Mouse (Mus musculus): ENCODE measurements at regions not wholly inside any gene's neighbourhood (a gene's known extent, or its start where the extent isn't known, plus 50 kb on each side); places are given as distances from the start of the nearest gene placed in this dataset.
"Not testable (repeated sequence)": the region's sequence is repeated elsewhere in the genome, so short reads cannot be mapped to it uniquely, and the experiment has no call there.

DNA sequence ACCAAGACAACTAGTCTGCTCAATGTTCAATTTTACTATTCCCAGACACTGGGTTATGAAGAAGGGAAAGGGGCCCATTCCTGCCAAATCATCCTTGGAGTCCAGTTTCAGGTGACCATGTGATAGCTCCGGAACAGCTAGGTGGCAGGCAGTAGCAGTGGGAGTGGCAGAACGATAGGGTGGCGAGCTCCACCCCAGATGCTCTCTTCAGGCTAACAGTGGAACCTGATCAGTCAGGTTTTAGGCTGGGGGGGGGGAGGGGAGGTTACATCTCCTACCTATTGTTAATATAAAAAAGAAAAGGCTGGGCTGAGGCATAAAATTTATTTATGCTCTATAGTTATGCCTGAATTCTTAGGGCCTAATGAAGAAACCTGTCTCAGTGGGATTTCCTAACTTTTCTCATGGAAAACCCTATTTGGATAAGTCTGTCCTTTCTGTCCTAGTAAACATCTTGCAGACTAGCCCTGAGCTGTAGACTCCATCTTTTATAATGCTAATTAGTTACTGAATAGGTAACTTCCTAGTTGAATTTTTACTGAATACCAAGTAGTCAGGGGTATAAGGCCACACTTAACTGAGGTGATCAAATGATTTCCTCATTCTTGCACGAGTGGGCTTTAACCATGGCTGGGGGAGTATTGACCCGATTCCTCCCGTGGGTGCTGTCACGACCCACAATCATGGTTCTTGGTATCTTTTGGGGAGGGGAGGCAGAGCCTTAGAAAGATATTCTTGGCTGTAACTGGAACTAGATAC, 223.2 kb upstream of the Ell2 start:
- DNase-seq (ENCODE audit: low spot score) = not testable (repeated sequence)

DNA sequence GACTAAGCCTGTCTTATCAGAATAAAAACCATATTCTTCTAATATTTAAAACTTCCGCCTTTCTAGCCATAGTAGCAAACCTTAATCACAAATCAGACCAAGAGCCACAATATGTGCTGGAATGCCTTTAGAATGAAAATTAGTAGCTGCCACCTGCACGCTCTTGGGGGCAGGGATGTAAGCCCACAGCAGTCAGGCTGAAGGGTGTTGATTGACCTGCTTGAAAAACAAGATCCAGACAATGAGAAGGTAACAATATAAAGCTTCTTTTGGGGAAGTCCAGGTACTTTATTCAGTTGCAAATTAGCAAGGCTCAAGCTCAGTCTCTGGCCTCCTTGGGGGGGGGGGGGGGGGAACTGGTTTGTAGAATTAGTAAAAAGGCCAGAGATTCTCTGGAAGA, 222.3 kb upstream of the Ell2 start:
- not testable (repeated sequence) for DNase-seq (ENCODE audit: low spot score)

DNA sequence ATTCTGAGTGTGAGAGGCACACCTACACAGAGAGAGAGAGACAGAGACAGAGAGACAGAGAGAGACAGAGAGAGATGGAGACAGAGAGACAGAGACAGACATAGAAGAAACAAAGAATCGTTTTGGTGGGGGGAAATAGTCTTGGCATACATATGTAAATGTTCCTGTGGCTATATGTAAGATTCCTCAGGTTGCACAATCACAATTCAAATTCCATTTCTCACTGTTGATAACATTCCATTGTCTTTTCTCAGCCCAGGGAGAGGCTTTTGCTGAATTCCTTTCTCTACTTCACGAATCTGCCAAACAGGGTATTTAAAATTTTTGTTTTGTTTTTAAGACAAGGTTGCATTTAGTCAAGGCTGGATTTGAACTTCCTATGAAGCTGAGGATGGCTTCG, 205.0 kb upstream of the Ell2 start:
- no peak for DNase-seq (ENCODE audit: low spot score)

DNA sequence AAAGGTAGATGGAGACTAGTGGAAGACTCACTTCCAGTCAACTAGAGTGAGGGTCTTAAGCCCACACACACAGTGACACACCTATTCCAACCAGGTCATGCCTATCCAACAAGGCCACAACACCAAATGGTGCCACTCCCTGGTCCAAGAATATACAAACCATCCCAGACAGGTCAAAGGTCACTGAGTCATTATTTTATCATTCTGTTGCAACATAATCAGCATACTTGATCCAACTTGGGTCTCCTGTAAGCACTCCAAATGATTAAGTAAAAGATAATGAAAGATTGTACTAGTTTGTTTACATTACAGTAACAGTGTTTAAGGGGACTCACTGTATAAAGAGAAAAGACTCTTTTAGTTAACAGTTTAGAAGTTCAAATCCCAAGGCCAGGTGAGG, 203.2 kb upstream of the Ell2 start:
- no peak for DNase-seq (ENCODE audit: low spot score)

DNA sequence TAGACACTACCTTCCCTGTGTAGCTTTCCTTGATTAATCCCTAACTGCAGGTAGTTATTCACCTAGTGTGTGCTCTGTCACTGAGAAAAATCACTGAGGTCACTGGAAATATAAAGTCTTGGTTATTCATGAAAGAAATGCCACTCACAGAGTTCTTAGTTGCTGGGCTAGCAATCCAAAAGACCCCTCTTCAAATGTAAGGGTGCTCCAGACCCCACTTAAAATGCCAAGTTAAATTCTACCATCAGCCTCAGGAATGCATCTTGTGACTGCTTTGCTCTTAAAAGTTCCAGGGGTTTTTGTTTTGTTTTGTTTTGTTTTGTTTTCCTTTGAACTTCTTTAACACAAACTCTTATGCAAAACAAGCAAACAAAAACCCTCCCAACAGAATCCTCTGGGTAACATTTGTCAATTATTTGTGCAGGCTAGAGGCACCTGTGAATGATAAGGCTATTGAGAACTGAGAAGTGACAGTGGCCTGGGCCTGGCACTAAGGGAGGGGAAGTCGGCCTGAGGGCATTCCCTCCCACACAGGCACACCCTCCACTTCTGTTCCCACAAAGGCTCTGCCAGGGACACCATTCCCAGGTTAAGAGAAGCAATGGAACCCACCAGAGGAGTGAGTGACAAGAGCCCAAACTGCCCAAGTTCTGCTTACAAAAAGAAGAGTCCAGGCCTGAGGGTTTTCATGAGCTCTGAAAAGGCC, 192.1 kb upstream of the Ell2 start:
- no peak for DNase-seq (ENCODE audit: low spot score)

DNA sequence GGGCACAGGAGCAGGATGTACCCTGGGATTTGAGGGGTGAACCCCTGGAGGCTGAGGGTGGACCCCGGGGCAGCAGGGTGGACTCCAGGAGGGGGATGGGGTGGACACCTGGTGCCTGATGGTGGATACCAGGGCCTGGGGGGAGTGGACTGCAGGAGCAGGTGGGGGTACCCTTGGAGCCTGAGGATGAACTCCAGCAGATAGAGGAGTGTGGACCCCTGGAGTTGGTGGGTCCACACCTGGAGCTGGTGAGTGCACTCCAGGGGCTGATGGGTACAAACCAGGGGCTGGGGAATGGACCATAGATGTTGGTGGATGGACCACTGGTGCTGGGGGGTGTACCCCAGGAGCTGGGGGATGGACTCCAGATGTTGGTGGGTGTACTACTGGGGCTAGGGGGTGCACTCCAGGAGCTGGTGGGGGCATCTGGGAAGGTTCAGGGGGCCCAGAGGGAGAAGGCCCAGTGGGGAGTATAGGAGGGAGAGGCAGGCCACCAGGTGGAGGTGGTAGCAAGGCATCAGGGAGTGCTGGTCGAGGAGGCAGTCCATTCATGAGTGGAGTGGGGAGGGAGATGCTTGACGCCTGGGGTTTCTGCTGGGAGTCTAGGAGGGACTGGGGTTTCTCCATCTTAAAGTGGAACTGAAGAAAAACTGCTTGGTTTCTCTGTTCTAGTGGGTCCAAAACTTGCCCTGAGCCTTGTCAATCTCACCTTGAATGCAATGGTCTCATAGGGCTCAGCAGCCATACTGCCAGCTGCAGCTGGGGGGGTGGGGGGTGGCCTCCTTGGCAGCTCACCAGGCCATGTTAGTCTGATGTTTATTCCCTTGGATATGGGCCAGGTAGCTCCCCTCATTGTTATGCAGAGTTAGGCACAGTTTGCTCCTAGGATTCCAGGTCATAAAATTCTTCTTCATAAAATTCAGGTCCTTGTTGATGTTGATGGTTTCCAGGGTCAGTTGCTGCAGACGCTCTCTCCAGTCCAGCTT, 183.0 kb upstream of the Ell2 start:
- no peak for DNase-seq (ENCODE audit: low spot score)

DNA sequence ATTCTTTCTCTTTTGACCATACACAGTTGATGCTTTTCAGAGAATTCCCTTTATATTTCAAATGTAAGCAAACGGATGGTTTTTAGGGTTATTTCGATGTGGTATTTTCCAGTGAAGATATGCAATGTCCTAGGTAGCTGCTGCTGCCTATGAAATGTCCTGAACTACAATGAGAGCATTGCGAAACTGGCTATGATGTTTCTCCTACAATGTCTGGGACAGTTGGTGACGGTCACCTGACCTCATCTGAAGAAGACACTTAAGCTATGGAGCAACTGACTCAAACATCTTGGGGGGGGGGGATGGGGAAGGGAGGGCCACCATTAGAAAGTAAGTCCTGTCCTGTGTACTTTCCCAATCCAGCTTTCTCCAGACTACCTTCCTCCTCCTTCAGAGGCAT, 182.1 kb upstream of the Ell2 start:
- no peak for DNase-seq (ENCODE audit: low spot score)

DNA sequence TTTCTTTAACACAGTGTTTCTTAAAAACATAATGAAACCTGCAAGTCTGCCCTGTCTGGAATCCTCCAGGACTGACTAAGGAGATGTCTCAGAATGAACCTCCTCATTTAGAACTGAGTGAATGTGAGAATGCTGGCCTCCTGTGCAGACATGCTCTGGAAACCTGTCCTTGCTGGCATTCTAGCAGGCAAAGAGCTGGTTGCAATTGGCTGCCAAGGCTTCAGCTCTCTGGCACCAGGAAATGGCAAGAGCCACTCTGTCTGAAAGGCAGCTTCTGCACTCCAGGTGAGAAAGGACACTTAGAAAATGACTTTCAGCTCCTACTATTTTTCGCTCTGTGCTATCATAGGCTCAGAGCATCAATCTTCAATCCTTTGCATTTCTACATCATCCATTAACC, 175.0 kb upstream of the Ell2 start:
- no peak for DNase-seq (ENCODE audit: low spot score)

DNA sequence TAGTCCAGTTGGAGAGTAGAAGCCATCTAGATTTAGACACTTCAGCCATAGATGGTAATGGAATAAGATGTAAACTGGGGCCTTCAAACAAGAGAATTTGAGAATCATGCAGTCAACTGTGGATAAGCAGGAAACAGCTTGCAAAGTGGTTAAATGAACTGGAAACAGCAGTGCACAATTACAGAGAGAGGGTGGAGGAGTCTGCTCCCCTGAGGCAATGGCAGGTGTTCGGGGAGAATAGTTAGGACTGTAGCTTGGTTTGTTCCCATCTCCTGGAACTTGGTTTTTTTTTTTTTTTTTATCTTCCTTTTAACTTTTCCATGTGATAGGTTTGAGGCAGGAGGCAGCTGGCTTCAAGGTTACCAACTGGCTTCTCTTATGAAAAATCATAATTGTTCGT, 165.1 kb upstream of the Ell2 start:
- DNase-seq (ENCODE audit: low spot score) = peak; percentile 66

DNA sequence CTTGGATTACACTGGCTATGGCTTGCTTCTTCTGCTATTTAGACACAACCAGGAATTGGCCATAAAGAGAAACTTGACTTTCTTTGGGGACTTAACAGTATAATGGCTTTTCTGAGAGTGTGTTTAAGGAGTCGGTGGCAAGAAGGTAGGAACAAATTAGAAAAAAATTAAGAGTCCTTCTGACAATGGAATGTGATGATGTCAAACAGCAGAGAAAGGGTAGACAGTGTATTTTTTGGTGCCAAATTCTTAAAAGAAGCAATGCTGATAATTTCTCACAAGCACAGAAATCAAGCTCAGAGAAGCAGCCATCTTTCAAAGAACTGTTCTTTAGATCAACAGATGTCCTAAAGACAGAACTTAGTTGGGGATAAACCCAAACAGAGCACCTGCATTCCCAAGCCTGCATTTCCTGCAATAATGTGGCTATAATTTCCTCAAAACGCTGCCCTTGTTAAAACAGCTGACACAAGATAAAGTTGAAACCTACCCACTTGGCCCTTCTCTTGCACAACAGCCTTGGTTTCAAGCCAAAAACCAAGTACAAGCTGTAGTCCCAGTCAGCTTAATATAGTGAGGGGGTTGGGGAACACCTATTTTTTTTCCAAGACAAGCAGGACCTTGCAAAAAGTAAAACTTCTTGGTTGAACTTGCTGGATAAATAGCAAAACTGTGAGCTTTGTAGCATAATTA, 164.2 kb upstream of the Ell2 start:
- DNase-seq (ENCODE audit: low spot score) = no peak

DNA sequence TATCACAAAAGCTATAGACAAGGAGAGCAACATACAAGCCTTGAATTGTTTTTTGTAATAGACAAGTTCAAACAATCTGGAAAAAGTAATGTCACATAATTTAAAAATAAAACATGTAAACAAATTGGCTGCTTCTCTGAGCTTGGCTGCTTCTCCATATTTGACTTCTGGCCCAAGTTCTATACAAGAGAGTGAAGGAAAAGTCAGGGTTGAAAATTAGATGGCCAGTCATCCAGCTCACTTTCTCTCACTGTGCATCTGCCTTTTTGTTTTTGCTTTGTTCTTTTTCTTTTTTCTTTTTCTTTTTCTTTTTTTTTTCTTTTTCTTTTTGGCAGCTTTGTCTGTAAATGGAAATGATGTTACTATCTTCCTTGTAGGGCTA, 163.6 kb upstream of the Ell2 start:
- no peak for DNase-seq (ENCODE audit: low spot score)

DNA sequence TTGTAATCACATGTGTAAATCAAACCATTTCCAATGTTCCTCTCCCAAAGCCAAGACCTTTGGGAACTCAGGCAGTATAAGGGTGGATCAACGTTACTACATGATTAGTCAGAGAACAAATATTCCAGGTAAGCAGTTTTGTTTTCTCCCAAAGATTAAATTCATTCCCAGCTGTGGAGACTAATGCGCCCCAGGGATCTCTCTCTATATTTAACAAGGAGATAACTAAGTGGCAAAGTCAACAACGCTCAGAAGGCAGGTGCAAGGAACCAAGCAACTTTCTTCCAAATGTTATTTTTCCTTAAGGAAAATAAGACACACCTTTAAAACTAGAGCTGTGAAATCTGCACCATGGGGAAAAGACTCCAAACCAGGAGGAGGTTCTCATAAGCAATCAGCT, 163.0 kb upstream of the Ell2 start:
- no peak for DNase-seq (ENCODE audit: low spot score)

DNA sequence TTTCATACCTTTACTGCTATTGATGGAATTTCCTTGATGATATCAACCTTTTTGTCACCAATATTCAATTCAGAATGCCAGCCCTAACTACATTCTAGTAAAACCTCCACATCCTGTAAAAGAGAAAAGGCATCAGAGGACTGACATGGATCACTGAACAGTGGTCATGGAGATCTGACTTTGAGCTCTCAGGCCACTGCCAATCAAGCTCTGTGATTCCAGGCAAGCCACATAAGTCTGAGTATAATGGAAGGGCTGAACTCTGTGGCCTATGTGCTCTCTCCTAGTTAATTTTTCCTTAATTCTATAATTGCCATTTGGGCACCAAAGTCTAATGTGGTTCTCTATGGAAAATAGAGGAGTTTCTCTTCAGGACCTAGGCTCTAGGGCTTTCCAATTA, 161.8 kb upstream of the Ell2 start:
- no peak for DNase-seq (ENCODE audit: low spot score)

DNA sequence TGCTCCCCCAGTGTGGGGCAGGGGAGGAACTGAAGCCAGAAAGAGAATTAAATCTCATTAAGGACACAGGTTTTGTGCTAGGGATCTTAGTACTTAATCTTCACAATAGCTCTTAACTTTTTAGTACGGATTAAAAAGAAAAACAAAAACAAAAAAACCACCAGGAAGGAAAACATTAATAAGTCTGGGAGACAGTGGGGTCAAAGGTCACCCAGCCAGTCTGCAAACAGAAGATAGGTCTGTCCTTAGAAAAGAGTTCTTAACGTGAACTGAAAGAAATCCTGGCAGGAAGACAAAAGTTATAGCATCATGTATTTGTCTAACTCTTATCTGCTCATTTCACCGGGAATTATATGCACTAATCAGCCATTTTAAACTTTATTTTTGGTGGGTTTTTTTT, 158.8 kb upstream of the Ell2 start:
- no peak for DNase-seq (ENCODE audit: low spot score)

DNA sequence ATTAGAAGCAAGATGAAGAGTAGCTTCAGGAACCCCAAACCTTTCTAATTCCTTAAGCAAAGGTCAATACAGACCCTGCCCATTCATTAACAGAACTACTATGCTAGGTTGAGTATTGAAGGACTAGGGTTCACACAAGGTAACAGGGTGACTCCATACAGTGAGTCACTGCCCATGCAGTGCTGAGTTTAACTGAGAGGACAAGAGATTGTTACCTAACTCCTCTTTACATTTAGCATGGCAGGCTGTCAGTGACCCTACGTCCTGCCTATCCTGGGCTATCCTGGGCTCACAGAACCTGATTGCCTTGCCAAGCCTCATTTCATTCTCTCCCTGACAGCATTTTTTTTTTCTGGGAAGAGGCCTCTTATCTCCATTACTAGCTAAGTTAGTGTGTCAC, 127.6 kb upstream of the Ell2 start:
- no peak for DNase-seq (ENCODE audit: low spot score)

DNA sequence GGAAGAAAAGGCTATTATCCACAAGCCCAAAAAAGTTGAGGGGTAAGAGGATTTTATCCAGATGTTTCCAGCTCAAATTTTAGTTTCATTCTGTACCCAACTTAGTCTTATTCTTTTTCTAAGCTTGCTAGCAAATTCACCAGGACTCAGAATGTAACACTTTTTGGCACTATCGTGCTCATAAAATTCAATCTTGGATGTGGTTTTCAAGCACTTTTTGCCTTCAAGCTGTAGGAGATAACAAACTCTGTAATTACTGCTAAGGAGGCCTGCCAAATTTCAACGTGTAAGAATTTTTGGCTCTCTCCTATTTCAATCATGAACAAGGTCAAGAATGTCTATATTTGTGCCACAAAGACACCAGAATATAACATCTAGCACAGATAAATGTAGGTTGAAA, 115.7 kb upstream of the Ell2 start:
- no peak for DNase-seq (ENCODE audit: low spot score)

DNA sequence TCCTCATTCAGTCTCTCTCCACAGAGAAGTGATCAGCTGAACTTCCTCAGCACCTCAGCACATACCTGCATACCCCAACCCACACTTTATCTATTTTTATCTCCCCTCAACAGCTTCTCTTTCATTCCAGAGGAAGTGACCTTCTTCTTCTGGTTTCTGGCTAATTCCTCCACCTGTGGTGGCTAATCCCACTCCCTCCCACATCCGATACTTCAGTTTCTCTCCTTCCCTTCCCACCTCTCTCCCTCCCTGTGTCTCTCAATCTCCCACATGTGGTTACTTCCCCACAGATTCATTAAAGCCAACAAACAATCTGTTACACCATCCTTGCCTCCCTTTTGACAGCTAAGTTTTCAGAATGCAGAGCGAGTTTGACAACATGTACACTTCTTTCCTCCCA, 109.7 kb upstream of the Ell2 start:
- DNase-seq (ENCODE audit: low spot score) = no peak

DNA sequence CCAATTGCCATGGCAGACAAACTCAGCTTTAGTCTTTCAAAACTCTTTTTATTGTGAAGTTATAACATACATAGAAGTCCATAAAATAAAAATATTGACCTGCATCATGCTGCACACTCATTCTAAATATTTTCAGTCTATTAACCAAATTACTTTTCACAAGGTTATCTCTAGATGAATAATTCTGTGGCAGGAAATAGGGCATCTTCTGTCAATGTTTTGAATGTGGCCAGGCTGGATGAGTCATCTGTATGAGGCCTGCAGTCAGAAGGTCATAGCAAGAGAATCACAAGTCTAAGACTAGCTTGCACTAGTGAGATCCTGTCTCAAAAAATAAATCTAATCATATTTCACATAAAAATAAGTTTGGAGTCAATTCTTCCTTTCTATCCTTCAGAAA, 108.4 kb upstream of the Ell2 start:
- no peak for DNase-seq (ENCODE audit: low spot score)

DNA sequence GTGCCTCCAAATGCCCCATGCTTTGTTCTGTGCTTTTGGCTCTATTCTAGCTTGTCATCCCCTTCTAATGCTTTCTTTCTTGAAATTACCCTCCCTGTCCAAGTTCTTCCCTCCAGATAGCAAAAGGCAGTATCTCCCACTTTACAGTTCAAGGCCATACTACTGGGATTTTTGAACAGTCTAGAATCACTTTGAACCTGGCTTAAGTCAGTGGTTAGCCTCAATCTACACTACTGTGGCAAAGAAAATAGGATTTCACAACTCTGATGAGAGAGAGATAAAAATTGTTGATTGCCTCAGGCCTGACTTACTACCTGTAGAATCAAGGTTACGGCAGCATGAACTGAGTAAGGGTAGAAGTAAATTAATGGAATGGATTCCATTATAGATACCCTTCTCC, 107.9 kb upstream of the Ell2 start:
- DNase-seq (ENCODE audit: low spot score) = no peak

DNA sequence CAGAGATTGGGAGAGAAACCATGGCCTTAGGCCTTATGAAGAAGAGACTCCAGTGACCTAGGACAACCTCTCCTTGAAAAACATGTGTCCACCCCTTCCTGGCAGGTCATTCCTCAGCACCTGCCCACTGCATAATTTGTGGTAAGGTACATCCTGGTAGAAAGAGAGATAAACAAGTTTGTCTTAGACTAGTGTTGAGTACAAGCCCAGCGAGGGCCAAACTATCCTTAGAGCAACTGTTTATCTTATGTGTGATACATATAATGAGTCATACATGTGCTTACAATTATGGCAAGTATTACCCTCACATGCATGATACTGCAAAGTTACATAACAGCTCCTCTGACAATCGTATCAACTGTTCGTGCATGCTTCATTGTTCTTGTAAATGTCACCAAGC, 83.3 kb upstream of the Ell2 start:
- no peak for DNase-seq (ENCODE audit: low spot score)

DNA sequence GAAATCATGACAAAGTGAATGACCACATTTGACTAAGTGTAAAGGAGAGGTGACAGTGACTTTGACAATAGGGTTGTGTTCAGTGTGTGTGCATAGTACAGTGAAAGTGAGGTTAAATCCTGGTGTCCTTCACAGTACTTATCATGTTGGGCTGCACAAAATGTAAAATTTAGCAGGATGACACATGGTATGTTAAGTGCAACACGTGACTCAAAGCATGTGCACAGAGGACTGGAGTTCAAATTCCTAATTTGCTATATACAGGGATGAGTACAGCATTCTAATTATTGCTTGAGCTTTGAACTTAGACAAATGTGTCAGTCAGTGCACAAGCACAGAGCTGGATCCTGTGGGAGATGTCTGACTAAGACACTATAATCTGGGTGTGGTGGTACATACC, 79.2 kb upstream of the Ell2 start:
- DNase-seq (ENCODE audit: low spot score) = no peak

DNA sequence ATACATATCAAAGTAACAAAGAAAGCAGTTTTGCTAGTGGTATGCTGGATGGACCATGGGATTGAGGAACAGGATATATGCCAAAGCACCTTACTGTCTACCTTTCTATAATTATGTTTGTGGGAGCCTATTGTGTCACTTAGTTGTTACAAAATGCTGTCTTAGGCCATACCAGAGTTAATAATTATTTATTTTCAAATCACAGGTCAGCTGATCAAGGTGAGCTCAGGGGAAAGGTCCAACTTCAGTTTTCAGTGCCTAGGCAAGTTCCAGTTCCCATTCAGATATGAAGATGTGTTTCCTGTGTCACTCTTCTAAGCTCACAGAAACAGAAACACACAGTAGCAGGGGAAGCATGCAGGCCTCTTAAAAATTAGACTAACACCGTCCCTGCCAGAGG, 75.5 kb upstream of the Ell2 start:
- no peak for DNase-seq (ENCODE audit: low spot score)

Data from retina, embryonic 14.5 days (tissue).